Mouse (Mus musculus) ES-Bruce4 (cell line): ENCODE data around the gene Map6. TPM values are rescaled to one million over a fixed set of nuclear protein-coding genes. Genes with fewer than 3 reads are reported as not detected.

Experiments
- H3K27ac ChIP-seq: 2 replicates; pipeline ENCODE4 v1.5.1; 2012; ENCODE audit warnings: low read length, inconsistent platforms; ENCODE audit not compliant: insufficient read depth
- H3K27me3 ChIP-seq: 2 replicates; pipeline ENCODE4 v1.6.1; 2012; ENCODE audit warnings: mild to moderate bottlenecking, low read length, inconsistent platforms; ENCODE audit not compliant: control insufficient read depth, poor library complexity, insufficient read depth, severe bottlenecking
- H3K36me3 ChIP-seq: 2 replicates; pipeline ENCODE4 v1.6.1; 2012; ENCODE audit warnings: inconsistent platforms, mild to moderate bottlenecking, low read length, moderate library complexity; ENCODE audit not compliant: control insufficient read depth, poor library complexity, insufficient read depth, severe bottlenecking
- H3K4me1 ChIP-seq: one replicate; pipeline ENCODE4 v1.8.1; 2011; ENCODE audit warnings: low read length; ENCODE audit not compliant: control insufficient read depth, insufficient read depth
- H3K4me3 ChIP-seq: 2 replicates; pipeline ENCODE4 v1.5.1; 2011; ENCODE audit warnings: low read depth, mild to moderate bottlenecking, low read length
- H3K9ac ChIP-seq: 2 replicates; pipeline ENCODE4 v1.6.1; 2012; ENCODE audit warnings: low read depth, mild to moderate bottlenecking, inconsistent platforms; ENCODE audit not compliant: poor library complexity, severe bottlenecking
- H3K9me3 ChIP-seq: replicated peaks from 2 replicates; pipeline ENCODE4 v1.6.1; 2012; ENCODE audit warnings: mild to moderate bottlenecking, low read length, inconsistent platforms; ENCODE audit not compliant: control insufficient read depth, poor library complexity, insufficient read depth, severe bottlenecking
- CTCF ChIP-seq: IDR thresholded peaks from one replicate; pipeline ENCODE4 v1.8.1; 2011; ENCODE audit warnings: low read depth, low read length
- EP300 ChIP-seq: IDR thresholded peaks from 2 replicates; pipeline ENCODE4 v1.6.1; 2011; ENCODE audit warnings: low read depth, low read length; ENCODE audit not compliant: insufficient read depth
- POLR2A ChIP-seq: IDR thresholded peaks from one replicate; pipeline ENCODE4 v1.8.1; 2011; ENCODE audit warnings: low read length; ENCODE audit not compliant: insufficient read depth
- polyA plus RNA-seq: library from polyadenylated mRNA; stranded (reverse); fragments of >200 nt; gene quantifications from 2 replicates; pipeline ENCODE4 v1.2.4, GENCODE M21; 2011; ENCODE audit warnings: low read depth; ENCODE audit not compliant: missing spikeins, insufficient read depth, insufficient read length

Map6 gene
- polyA plus RNA-seq, 1 experiment = 16.0 TPM

GRCm38 (mm10) chr7:99279586-99279985 is 12.3 kb downstream of the Map6 start:
- no peaks in the 10 kb centered on the region; the same call in 1 of the 2 replicates for H3K27me3 ChIP-seq
- TF ChIP-seq CTCF = no peak
- TF ChIP-seq POLR2A = no peak
- TF ChIP-seq EP300 = no peak
- H3K4me3 ChIP-seq = no peak overlapping the region
- no peak overlapping the region for H3K9ac ChIP-seq
- H3K4me1 ChIP-seq = no peaks in the 10 kb centered on the region
- H3K36me3 ChIP-seq = no peaks in the 10 kb centered on the region
- no peak overlapping the region for H3K27ac ChIP-seq
- H3K9me3 ChIP-seq = no peaks in the 10 kb centered on the region

GRCm38 (mm10) chr7:99287287-99287686 is 20.0 kb downstream of the Map6 start:
- Histone ChIP-seq H3K27ac (no peak overlapping the region), H3K36me3 (no peaks in the 10 kb centered on the region), H3K27me3 (no peaks in the 10 kb centered on the region; the same call in 1 of the 2 replicates), H3K9ac (no peak overlapping the region), H3K9me3 (no peaks in the 10 kb centered on the region), H3K4me3 (no peak overlapping the region), H3K4me1 (no peaks in the 10 kb centered on the region)
- TF ChIP-seq POLR2A (no peak), CTCF (no peak), EP300 (no peak)

DNA sequence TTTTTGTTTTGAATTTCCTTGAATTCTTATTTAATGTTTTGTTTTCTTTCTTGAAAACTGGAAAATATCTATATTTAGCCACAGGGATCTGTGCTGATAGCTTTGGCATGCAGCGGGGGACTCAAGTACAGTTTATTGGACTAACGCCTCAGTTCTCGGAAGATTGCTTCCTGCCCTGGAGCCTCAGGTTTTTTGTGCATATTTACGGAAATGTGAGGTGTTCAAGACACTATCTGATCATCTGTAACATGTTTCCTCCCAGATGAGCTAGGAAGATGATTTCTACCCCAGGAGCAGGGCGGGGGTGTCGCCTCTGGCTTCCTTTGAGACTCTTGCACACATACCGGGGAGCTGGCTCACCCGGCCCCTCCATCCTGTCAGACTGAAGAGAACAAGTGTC is 22.8 kb downstream of the Map6 start:
- no peak overlapping the region for H3K4me3 ChIP-seq

DNA sequence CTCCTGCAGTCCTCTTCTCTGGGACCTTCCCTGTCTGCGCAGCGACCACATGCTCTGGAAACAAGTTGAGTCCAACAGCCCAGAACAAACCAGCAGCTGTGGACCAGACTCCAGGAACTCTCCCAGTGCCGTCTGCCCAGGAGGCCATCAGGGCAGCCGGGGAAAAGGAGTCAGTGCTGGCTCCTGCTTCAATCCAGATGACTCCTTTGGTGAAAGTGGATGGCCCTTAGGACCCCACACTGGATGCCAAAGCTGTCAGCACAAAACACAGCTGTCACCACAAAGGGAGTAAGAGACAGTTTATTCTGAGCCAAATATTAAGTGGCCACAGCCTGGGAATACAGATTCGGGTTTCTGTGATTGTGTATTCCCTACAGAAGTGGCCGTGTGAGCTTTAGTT is 23.7 kb downstream of the Map6 start:
- no peak overlapping the region for H3K9ac ChIP-seq
- H3K27ac ChIP-seq = no peak overlapping the region

More for the DNA sequence above, 22.8 kb downstream of the Map6 start:
- H3K9ac ChIP-seq = no peak overlapping the region
- H3K4me1 ChIP-seq = no peaks in the 10 kb centered on the region
- no peaks in the 10 kb centered on the region for H3K9me3 ChIP-seq
- no peak for TF ChIP-seq POLR2A
- TF ChIP-seq EP300 = no peak
- no peak for TF ChIP-seq CTCF
- H3K27me3 ChIP-seq = no peaks in the 10 kb centered on the region
- H3K36me3 ChIP-seq = no peaks in the 10 kb centered on the region
- H3K27ac ChIP-seq = no peak overlapping the region

DNA sequence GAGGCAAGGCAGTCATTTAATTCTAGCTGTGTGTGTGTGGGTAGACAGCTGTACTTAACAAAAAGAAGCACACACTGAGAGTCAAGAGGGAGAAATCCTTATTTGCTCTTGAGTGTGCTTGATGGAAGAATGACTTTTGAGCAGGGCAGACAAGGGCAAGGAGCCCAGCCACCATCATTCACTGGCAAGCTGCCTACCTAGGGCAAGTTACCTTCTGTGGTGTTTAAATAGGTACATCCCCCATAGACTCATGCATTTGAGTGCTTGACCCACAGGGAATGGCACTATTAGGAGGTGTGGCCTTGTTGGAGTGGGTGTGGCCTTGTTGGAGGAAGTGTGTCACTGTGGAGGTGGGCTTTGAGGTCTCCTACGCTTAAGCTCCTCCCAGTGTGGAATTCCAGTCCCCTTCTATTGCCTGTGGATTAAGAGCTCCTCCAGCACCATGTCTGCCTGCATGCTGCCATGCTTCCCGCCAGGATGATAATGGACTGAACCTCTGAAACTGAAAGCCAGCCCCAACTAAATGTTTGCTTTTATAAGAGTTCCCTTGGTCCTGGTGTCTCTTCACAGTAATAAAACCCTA is 27.0 kb downstream of the Map6 start:
- Histone ChIP-seq H3K27me3 (no peaks in the 10 kb centered on the region), H3K9ac (no peak overlapping the region), H3K4me1 (no peaks in the 10 kb centered on the region), H3K27ac (no peak overlapping the region), H3K36me3 (no peaks in the 10 kb centered on the region), H3K9me3 (no peaks in the 10 kb centered on the region), H3K4me3 (no peak overlapping the region)
- TF ChIP-seq EP300 (no peak), CTCF (no peak), POLR2A (no peak)

More for the DNA sequence above, 23.7 kb downstream of the Map6 start:
- Histone ChIP-seq H3K4me1 (no peaks in the 10 kb centered on the region), H3K4me3 (no peak overlapping the region), H3K9me3 (no peaks in the 10 kb centered on the region), H3K36me3 (no peaks in the 10 kb centered on the region), H3K27me3 (no peaks in the 10 kb centered on the region)
- TF ChIP-seq CTCF (no peak), EP300 (no peak)

DNA sequence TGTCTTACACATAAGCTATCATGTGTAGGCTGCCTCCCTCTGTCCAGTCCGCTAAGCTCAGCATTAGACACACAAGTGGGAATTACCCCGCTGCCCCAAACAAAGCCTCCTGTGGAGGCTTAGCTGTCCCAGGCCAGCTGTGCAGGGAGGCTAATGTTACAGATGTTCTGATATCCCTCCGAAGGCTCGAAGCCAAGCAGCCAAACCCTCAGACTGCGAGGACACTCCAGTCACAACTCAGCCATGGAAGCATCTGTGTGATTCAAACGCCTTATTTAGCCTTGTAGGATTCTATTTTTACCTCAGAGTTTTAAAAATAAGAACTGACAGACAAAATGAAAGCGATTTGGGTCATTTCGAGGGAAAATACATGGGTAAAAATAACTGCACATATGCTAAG is 27.9 kb downstream of the Map6 start:
- H3K9ac ChIP-seq = no peak overlapping the region
- no peaks in the 10 kb centered on the region for H3K4me1 ChIP-seq
- H3K4me3 ChIP-seq = no peak overlapping the region
- no peaks in the 10 kb centered on the region for H3K36me3 ChIP-seq
- H3K27me3 ChIP-seq = no peaks in the 10 kb centered on the region
- TF ChIP-seq CTCF = no peak
- TF ChIP-seq EP300 = no peak
- TF ChIP-seq POLR2A = no peak
- no peaks in the 10 kb centered on the region for H3K9me3 ChIP-seq
- no peak overlapping the region for H3K27ac ChIP-seq
